Mouse (Mus musculus) kidney, embryonic 15.5 days (tissue): ENCODE results near the gene Hmgb2. TPM values are rescaled to one million over a fixed set of nuclear protein-coding genes. Genes with fewer than 3 reads are reported as not detected.
"Not testable (repeated sequence)": the region's sequence is repeated elsewhere in the genome, so short reads cannot be mapped to it uniquely, and the experiment has no call there.

Experiments used
- ATAC-seq: fragments of 200-750 bp; cut with Nextera tagmentation; replicated peaks from 2 replicates; pipeline ENCODE4 v1.8.0; 2017; ENCODE audit warnings: moderate TSS enrichment; ENCODE audit not compliant: low FRiP score
- H3K27ac ChIP-seq: fragments of 300-500 bp; sonication (generic); 2 replicates; pipeline ENCODE4 v1.5.1; 2015; ENCODE audit warnings: mild to moderate bottlenecking, inconsistent platforms
- H3K27me3 ChIP-seq: fragments of 300-500 bp; sonication (generic); 2 replicates; pipeline ENCODE4 v1.6.1; 2015; ENCODE audit warnings: inconsistent platforms
- H3K36me3 ChIP-seq: fragments of 300-500 bp; sonication (generic); 2 replicates; pipeline ENCODE4 v1.6.1; 2015; ENCODE audit warnings: inconsistent platforms
- H3K4me1 ChIP-seq: fragments of 300-500 bp; sonication (generic); 2 replicates; pipeline ENCODE4 v1.6.1; 2015; ENCODE audit warnings: inconsistent platforms
- H3K4me2 ChIP-seq: fragments of 300-500 bp; sonication (generic); 2 replicates; pipeline ENCODE4 v1.6.1; 2015; ENCODE audit warnings: moderate library complexity, mild to moderate bottlenecking, inconsistent platforms
- H3K4me3 ChIP-seq: fragments of 300-500 bp; sonication (generic); replicated peaks from 2 replicates; pipeline ENCODE4 v1.5.1; 2015; ENCODE audit warnings: mild to moderate bottlenecking, inconsistent platforms
- H3K9ac ChIP-seq: fragments of 300-500 bp; sonication (generic); 2 replicates; pipeline ENCODE4 v1.6.1; 2015; ENCODE audit warnings: mild to moderate bottlenecking, inconsistent platforms
- H3K9me3 ChIP-seq: fragments of 300-500 bp; sonication (generic); replicated peaks from 2 replicates; pipeline ENCODE4 v1.6.1; 2016; ENCODE audit warnings: inconsistent platforms
- WGBS: fragments of 180-500 bp; shearing (Covaris S2); methylation state at CpG from one replicate; pipeline ENCODE4 v1.1.7; 2015; ENCODE audit warnings: mixed read lengths; 5-methylcytosine and 5-hydroxymethylcytosine counted together
- polyA plus RNA-seq: library from polyadenylated mRNA; unstranded; fragments of >200 nt; fragmentation: Nextera tagmentation; extraction: Ambion mirVana; gene quantifications from 2 replicates; pipeline ENCODE4 v1.2.1, GENCODE M21; 2015

Hmgb2 gene
- polyA plus RNA-seq, 1 experiment from 2014 or later = 478 TPM

DNA sequence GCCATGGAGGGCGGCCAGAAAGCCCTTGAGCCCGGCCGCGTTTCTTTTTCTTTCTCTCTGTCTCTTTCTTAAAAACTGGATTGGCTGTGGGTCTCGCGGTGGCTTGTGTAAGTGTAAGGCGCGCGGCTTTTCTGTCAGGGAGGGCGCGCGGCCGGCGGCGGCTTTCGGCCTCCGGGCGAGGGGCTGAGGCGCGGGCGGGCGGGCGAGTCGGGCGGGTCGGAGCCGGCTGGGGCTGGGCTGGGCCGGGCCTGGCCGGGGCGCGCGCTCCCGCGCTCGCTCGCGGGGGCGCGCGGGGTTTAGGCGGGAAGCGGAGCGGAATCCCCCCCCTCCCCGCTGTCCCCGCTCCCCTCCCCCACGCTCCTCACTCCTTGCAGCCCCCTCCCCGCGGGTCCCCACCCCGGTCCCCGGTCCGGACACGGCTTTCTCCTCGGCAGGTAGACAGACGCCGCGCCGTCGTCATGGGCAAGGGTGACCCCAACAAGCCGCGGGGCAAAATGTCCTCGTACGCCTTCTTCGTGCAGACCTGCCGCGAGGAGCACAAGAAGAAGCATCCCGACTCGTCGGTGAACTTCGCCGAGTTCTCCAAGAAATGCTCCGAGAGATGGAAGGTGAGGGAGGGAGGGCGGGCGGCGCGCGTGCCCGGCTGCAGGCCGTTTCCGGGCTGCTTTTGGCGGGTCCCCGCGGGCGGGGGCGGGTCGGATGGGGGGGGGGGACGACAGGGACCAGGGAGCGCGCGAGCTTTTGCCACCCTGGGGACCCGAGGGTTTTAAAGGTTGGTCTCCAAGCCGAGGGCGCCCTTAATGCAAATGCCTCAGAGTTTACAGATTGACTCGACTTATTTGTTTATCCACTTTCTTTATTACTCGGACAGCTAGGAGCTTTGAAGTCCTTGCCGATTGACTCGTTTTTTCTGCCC is 692 bp downstream of the Hmgb2 start:
- peak overlapping the region; percentile 63 for H3K4me2 ChIP-seq
- peaks cover 26% of the 10 kb centered on the region for H3K36me3 ChIP-seq
- peak; percentile 53 for ATAC-seq
- H3K9ac ChIP-seq = peak overlapping the region; percentile 99
- peaks cover 8% of the 10 kb centered on the region for H3K4me1 ChIP-seq
- H3K4me3 ChIP-seq = peak overlapping the region; percentile 91
- no peaks in the 10 kb centered on the region for H3K9me3 ChIP-seq
- no peaks in the 10 kb centered on the region for H3K27me3 ChIP-seq
- peak overlapping the region; percentile 100 for H3K27ac ChIP-seq
- under 1% methylated on average over 86 of the region's 96 CpGs for WGBS

GRCm38 (mm10) chr8:57513178-57513661 is 1.5 kb downstream of the Hmgb2 start:
- not testable (repeated sequence) for H3K27me3 ChIP-seq, ATAC-seq, H3K9me3 ChIP-seq, H3K4me1 ChIP-seq
- H3K4me3 ChIP-seq = peak overlapping the region; percentile 91
- H3K9ac ChIP-seq = peak overlapping the region; percentile 99
- peak overlapping the region; percentile 100 for H3K27ac ChIP-seq
- 10% methylated on average over 10 of the region's 10 CpGs for WGBS
- peak overlapping the region; percentile 63 for H3K4me2 ChIP-seq
- peaks cover 34% of the 10 kb centered on the region for H3K36me3 ChIP-seq

DNA sequence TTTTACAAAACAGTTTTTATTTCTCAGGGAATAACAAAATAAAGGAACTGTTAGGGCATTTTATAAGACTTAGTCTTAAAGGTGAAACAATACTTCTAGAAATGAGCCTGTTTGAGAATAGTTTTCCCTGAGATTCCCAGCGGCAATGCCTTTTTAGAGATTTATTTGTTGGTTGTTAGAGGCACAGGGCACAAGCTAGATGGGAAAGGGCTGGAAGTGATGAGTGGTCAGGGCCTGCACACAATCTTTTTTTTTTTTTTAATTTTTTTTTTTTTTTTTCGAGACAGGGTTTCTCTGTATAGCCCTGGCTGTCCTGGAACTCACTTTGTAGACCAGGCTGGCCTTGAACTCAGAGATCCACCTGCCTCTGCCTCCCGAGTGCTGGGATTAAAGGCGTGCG is 5.0 kb downstream of the Hmgb2 start:
- not testable (repeated sequence) for H3K9ac ChIP-seq, H3K4me2 ChIP-seq, H3K4me3 ChIP-seq, H3K4me1 ChIP-seq, H3K27ac ChIP-seq, H3K27me3 ChIP-seq, H3K9me3 ChIP-seq, ATAC-seq
- H3K36me3 ChIP-seq = peaks cover 36% of the 10 kb centered on the region
- WGBS = 86% methylated on average over 5 of the region's 5 CpGs

- no peak for ATAC-seq
Observed at GRCm38 (mm10) chr8:57517723-57518122, 6.0 kb downstream of the Hmgb2 start.

GRCm38 (mm10) chr8:57520186-57520786 is 8.6 kb downstream of the Hmgb2 start:
- no peaks in the 10 kb centered on the region for H3K27me3 ChIP-seq
- 64% methylated on average over 12 of the region's 12 CpGs for WGBS

More at GRCm38 (mm10) chr8:57517723-57518122, 6.0 kb downstream of the Hmgb2 start:
- H3K27ac ChIP-seq = no peak overlapping the region
- no peak overlapping the region for H3K9ac ChIP-seq
- no peaks in the 10 kb centered on the region for H3K27me3 ChIP-seq
- no peaks in the 10 kb centered on the region for H3K9me3 ChIP-seq
- no peak overlapping the region for H3K4me3 ChIP-seq
- WGBS = 85% methylated on average over 3 of the region's 3 CpGs
- peaks cover 4% of the 10 kb centered on the region for H3K4me1 ChIP-seq
- H3K4me2 ChIP-seq = no peak overlapping the region
- H3K36me3 ChIP-seq = peaks cover 42% of the 10 kb centered on the region

GRCm38 (mm10) chr8:57528036-57528435 is 16.3 kb downstream of the Hmgb2 start:
- Histone ChIP-seq H3K9me3 (no peaks in the 10 kb centered on the region), H3K27ac (no peak overlapping the region), H3K4me1 (0 out of 2 replicates have a peak, but pooled peaks cover 6% of the 10 kb centered on the region), H3K4me2 (no peak overlapping the region), H3K36me3 (peaks cover 9% of the 10 kb centered on the region; the same call in 1 of the 2 replicates), H3K4me3 (no peak overlapping the region), H3K27me3 (no peaks in the 10 kb centered on the region), H3K9ac (no peak overlapping the region)
- no peak for ATAC-seq
- WGBS = 93% methylated on average over 1 of the region's 1 CpGs

More at GRCm38 (mm10) chr8:57520186-57520786, 8.6 kb downstream of the Hmgb2 start:
- Histone ChIP-seq H3K9ac (no peak overlapping the region), H3K4me1 (no peaks in the 10 kb centered on the region), H3K9me3 (no peaks in the 10 kb centered on the region), H3K27ac (no peak overlapping the region), H3K36me3 (peaks cover 34% of the 10 kb centered on the region), H3K4me3 (no peak overlapping the region), H3K4me2 (no peak overlapping the region)
- no peak for ATAC-seq

DNA sequence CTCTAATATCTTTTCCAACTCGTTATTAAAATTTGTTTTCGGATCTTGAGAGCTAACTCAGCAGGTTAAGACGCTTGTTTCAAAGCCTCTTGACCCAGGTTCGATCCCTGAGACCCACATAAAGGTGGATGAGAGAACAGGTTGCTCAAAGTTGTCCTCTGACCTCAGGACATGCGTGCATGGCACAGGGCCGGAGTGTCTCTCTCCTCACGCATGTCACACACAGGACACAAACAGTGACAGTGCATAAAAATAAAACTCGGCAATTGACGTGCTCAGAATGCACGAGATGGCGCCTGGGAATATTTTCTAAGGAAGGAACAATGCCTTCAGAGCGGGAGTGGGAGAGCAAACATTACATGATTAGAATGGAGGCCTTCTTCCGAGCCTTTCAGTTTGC is 18.5 kb downstream of the Hmgb2 start:
- 0 out of 2 replicates have a peak, but pooled peaks cover 6% of the 10 kb centered on the region for H3K4me1 ChIP-seq
- 0 out of 2 replicates have a peak, but pooled peaks have one; percentile 14 for ATAC-seq
- H3K4me2 ChIP-seq = peak overlapping the region; percentile 46; the same call in 1 of the 2 replicates
- no peak overlapping the region for H3K4me3 ChIP-seq
- H3K27me3 ChIP-seq = no peaks in the 10 kb centered on the region
- H3K9ac ChIP-seq = no peak overlapping the region
- H3K36me3 ChIP-seq = peaks cover 16% of the 10 kb centered on the region
- WGBS = 93% methylated on average over 13 of the region's 13 CpGs
- H3K27ac ChIP-seq = peak overlapping the region; percentile 5; the same call in 1 of the 2 replicates
- H3K9me3 ChIP-seq = no peaks in the 10 kb centered on the region

- no peaks in the 10 kb centered on the region for H3K27me3 ChIP-seq
- WGBS = 24% methylated on average over 15 of the region's 15 CpGs
- H3K4me2 ChIP-seq = peak overlapping the region; percentile 46
- H3K4me3 ChIP-seq = peak overlapping the region; percentile 6; the same call in 1 of the 2 replicates
- H3K4me1 ChIP-seq = 0 out of 2 replicates have a peak, but pooled peaks cover 6% of the 10 kb centered on the region
- H3K36me3 ChIP-seq = peaks cover 22% of the 10 kb centered on the region
- H3K27ac ChIP-seq = peak overlapping the region; percentile 5
- H3K9me3 ChIP-seq = no peaks in the 10 kb centered on the region
- peak; percentile 71 for ATAC-seq
- H3K9ac ChIP-seq = no peak overlapping the region
Observed at GRCm38 (mm10) chr8:57530666-57531349, 19.1 kb downstream of the Hmgb2 start.

DNA sequence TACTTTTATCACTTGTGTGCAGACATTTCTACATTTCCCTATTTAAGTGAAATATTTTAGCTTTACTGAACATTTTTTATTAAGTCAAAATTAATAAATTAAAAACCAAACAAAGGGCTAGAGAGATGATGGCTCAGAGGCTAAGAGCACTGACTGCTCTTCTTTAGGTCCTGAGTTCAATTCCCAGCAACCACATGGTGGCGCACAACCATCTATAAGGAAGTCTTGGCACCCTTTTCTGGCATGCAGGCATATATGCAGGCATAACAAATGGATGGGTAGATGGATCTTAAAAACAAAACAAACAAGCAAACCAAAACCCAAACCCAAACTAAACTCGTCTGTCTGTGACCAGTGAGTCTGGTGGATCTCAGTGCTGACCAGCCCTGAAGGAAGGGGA is 20.5 kb downstream of the Hmgb2 start:
- Histone ChIP-seq H3K4me2 (no peak overlapping the region), H3K27me3 (no peaks in the 10 kb centered on the region), H3K4me3 (no peak overlapping the region), H3K9ac (no peak overlapping the region), H3K4me1 (0 out of 2 replicates have a peak, but pooled peaks cover 6% of the 10 kb centered on the region), H3K36me3 (peaks cover 34% of the 10 kb centered on the region), H3K27ac (no peak overlapping the region), H3K9me3 (no peaks in the 10 kb centered on the region)
- WGBS = 68% methylated on average over 2 of the region's 2 CpGs
- ATAC-seq = no peak

DNA sequence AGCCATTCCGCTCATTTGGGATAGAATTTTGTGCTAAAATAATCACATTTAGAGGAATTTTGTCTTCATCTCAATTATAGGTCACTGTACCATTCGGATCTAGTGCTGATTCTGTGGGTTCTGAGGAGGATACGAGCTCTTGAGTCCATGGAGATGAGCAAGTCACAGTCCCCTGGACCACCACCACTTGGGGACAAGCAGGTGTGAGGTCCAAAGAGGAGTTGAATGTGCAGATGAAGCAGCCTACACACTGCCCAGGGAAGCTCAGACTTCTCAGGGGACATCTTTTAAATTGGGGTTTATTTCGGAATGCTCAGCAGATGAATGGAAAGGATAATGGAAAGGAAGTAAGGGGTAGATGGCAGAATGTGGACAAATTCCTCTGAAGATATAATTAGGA is 21.4 kb downstream of the Hmgb2 start:
- H3K9me3 ChIP-seq = no peaks in the 10 kb centered on the region
- no peak overlapping the region for H3K4me3 ChIP-seq
- 0 out of 2 replicates have a peak, but pooled peaks cover 6% of the 10 kb centered on the region for H3K4me1 ChIP-seq
- ATAC-seq = no peak
- no peak overlapping the region for H3K27ac ChIP-seq
- 90% methylated on average over 4 of the region's 4 CpGs for WGBS
- H3K36me3 ChIP-seq = peaks cover 28% of the 10 kb centered on the region
- H3K4me2 ChIP-seq = no peak overlapping the region
- H3K9ac ChIP-seq = no peak overlapping the region
- no peaks in the 10 kb centered on the region for H3K27me3 ChIP-seq

DNA sequence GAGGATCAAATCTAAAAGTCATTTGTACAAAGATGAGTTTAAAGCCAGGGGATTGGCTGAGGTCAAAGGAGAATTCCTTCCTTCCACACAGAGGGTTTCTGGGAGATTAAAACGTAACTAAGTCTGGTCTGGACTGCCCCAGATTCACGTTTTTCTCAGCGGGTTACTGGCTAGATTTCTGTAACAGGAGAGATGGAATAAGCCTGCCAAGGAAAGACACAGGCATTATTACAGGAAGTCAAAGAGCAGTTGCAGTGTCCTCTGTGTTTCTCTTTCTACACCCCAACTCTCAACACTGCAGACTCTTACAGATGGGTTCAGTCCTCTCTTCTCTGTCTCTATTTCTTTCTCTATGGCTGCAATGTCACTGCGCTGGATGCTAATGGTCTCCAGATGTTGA is 22.8 kb downstream of the Hmgb2 start:
- no peak for ATAC-seq
- 77% methylated on average over 4 of the region's 4 CpGs for WGBS
- H3K4me3 ChIP-seq = no peak overlapping the region
- H3K27ac ChIP-seq = no peak overlapping the region
- H3K4me2 ChIP-seq = no peak overlapping the region
- no peaks in the 10 kb centered on the region for H3K9me3 ChIP-seq
- H3K27me3 ChIP-seq = no peaks in the 10 kb centered on the region
- H3K36me3 ChIP-seq = peaks cover 28% of the 10 kb centered on the region
- 0 out of 2 replicates have a peak, but pooled peaks cover 6% of the 10 kb centered on the region for H3K4me1 ChIP-seq
- H3K9ac ChIP-seq = no peak overlapping the region
